Mouse (Mus musculus) liver, embryonic 15.5 days (tissue): ENCODE measurements at regions not wholly inside any gene's neighbourhood (a gene's known extent, or its start where the extent isn't known, plus 50 kb on each side); places are given as distances from the start of the nearest gene placed in this dataset.

Experiments used
- ATAC-seq: fragments of 200-750 bp; cut with Nextera tagmentation; 2 replicates; pipeline ENCODE4 v1.8.0; 2017; ENCODE audit warnings: moderate number of reproducible peaks, mild to moderate bottlenecking, moderate library complexity; ENCODE audit not compliant: insufficient read depth
- H3K27ac ChIP-seq: fragments of 300-500 bp; sonication (generic); replicated peaks from 2 replicates; pipeline ENCODE4 v1.5.1; 2015; ENCODE audit warnings: mild to moderate bottlenecking, inconsistent platforms
- H3K27me3 ChIP-seq: fragments of 300-500 bp; sonication (generic); 2 replicates; pipeline ENCODE4 v1.6.1; 2015; ENCODE audit warnings: mild to moderate bottlenecking, inconsistent platforms
- H3K36me3 ChIP-seq: fragments of 300-500 bp; sonication (generic); replicated peaks from 2 replicates; pipeline ENCODE4 v1.6.1; 2015; ENCODE audit warnings: moderate library complexity, mild to moderate bottlenecking, inconsistent platforms
- H3K4me1 ChIP-seq: fragments of 300-500 bp; sonication (generic); replicated peaks from 2 replicates; pipeline ENCODE4 v1.6.1; 2015; ENCODE audit warnings: inconsistent platforms
- H3K4me2 ChIP-seq: fragments of 300-500 bp; sonication (generic); 2 replicates; pipeline ENCODE4 v1.6.1; 2015; ENCODE audit warnings: moderate library complexity, mild to moderate bottlenecking, inconsistent platforms
- H3K4me3 ChIP-seq: fragments of 300-500 bp; sonication (generic); replicated peaks from 2 replicates; pipeline ENCODE4 v1.5.1; 2015; ENCODE audit warnings: mild to moderate bottlenecking, inconsistent platforms
- H3K9ac ChIP-seq: fragments of 300-500 bp; sonication (generic); 2 replicates; pipeline ENCODE4 v1.6.1; 2015; ENCODE audit warnings: moderate library complexity, mild to moderate bottlenecking, inconsistent platforms
- H3K9me3 ChIP-seq: fragments of 300-500 bp; sonication (generic); replicated peaks from 2 replicates; pipeline ENCODE4 v1.6.1; 2016; ENCODE audit warnings: inconsistent platforms
- WGBS: fragments of 180-500 bp; shearing (Covaris S2); methylation state at CpG from one replicate; pipeline ENCODE4 v1.1.7; 2015; ENCODE audit warnings: mixed read lengths; ENCODE audit not compliant: insufficient replicate concordance; 5-methylcytosine and 5-hydroxymethylcytosine counted together

DNA sequence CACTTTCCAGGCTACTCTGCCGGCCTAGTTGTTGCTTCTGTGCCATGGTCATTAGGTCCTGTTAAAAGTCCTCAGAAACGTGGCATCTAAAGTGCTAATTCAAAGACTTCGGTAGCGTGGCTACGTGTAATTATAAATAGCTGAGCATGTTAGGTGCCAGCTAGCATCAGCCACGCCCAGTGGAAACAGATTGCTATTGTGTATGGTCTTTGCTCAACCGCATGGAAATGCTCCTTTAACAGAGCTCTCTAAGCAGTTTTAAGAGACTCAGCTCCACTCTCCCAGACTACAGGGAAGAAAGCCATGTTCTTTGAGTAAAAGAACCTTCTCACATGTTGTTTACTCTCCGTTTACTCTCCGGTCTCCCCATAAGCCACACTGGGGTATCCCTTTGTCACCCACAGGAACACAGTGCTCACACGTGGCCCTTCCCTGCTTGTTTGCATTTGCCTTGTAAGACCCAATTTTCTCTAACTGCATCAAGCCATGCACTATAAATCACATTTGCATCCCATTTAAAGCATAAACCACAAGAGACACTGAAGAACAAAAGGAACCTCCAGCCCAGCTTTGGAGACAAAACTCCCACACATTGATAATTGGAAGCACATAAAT, 311.7 kb downstream of the Fgf10 start:
- 65% methylated on average over 10 of the region's 10 CpGs for WGBS

DNA sequence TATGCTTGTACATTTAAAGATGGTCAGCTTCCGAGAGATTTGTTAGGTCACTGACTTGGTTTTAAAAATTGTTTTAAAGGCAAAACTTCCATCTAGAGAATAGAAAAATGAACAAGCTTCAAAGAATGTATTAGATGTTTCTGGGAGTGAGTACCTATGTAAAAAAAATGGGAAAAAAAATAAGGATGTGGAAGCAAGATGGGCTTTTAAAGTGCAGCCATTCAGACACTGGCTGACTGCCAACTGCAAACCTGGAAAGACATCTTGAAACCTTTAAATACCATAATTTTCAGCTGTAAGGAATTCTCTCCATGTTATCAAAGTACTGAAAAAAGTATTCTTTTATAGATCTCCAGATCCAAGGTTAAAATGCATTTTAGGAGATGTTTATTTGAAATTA, 315.7 kb downstream of the Fgf10 start:
- H3K4me3 ChIP-seq, result no peak overlapping the region
- ATAC-seq, result no peak
- H3K36me3 ChIP-seq, result no peaks in the 10 kb centered on the region
- no peak overlapping the region for H3K9ac ChIP-seq
- no peaks in the 10 kb centered on the region for H3K27me3 ChIP-seq
- H3K27ac ChIP-seq, result no peak overlapping the region
- WGBS, result 58% methylated on average over 1 of the region's 1 CpGs
- H3K4me2 ChIP-seq, result no peak overlapping the region
- no peaks in the 10 kb centered on the region for H3K4me1 ChIP-seq
- H3K9me3 ChIP-seq, result no peaks in the 10 kb centered on the region

More for the DNA sequence above, 311.7 kb downstream of the Fgf10 start:
- Histone ChIP-seq H3K4me2 (no peak overlapping the region), H3K9ac (no peak overlapping the region), H3K4me3 (no peak overlapping the region), H3K27ac (no peak overlapping the region), H3K4me1 (no peaks in the 10 kb centered on the region), H3K36me3 (no peaks in the 10 kb centered on the region), H3K9me3 (no peaks in the 10 kb centered on the region), H3K27me3 (no peaks in the 10 kb centered on the region)
- no peak for ATAC-seq

DNA sequence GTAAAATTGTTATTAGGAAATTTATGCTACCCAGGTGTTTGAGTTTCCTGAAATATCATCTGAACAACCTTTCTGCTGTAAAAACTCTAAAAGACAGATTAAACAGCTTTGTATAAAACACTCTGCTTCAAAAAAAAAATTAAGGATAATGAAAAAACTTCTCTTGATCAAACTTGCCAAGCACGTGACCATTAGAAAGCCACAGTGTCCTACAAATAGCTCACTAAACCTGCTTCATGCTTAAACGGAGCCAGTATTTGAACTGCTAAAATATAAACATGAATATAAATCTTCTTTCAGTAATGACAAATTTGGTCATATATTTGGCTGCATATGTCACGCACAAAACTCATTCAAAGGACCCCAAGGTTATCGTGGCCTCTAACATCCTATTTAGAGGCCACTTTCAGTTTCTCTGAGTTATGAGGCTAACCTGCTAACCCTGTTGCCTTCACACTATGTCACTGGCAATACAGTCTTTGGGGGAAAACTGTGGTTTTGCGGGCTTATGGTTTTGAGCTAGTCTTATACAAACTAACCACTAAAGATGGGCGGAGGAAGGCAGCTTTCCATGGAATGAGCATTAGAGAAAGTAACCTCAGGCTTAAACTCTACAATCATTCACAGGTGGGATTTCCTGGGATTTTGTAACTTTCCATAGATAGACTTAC, 355.8 kb downstream of the Fgf10 start:
- H3K27me3 ChIP-seq, result no peaks in the 10 kb centered on the region
- no peak for ATAC-seq
- H3K9me3 ChIP-seq, result no peaks in the 10 kb centered on the region
- no peak overlapping the region for H3K4me3 ChIP-seq
- H3K27ac ChIP-seq, result no peak overlapping the region
- no peaks in the 10 kb centered on the region for H3K4me1 ChIP-seq
- no peaks in the 10 kb centered on the region for H3K36me3 ChIP-seq
- no peak overlapping the region for H3K9ac ChIP-seq
- no peak overlapping the region for H3K4me2 ChIP-seq
- WGBS, result 57% methylated on average over 6 of the region's 6 CpGs

DNA sequence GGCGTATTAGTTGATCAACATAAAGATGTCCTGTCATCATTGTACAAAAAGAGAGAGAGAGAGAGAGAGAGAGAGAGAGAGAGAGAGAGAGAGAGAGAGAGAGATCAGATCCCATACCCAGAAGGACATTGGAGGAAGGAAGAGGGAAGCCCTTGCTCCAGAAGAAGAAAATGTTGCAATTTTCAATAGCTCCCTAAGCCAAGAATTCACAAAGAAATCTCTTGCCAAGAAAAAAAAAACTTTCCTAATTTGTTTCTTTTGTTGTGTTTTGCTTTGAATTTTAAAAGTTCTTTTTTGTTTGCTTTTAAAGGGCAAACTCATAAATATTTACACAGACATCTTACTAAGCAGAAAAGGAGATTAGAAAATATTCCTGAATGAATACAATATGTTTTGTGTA, 370.0 kb downstream of the Fgf10 start:
- no peak for ATAC-seq
- Histone ChIP-seq H3K9me3 (no peaks in the 10 kb centered on the region), H3K4me2 (no peak overlapping the region), H3K9ac (no peak overlapping the region), H3K4me1 (no peaks in the 10 kb centered on the region), H3K27ac (no peak overlapping the region), H3K4me3 (no peak overlapping the region), H3K36me3 (no peaks in the 10 kb centered on the region), H3K27me3 (no peaks in the 10 kb centered on the region)
- 74% methylated on average over 1 of the region's 1 CpGs for WGBS

DNA sequence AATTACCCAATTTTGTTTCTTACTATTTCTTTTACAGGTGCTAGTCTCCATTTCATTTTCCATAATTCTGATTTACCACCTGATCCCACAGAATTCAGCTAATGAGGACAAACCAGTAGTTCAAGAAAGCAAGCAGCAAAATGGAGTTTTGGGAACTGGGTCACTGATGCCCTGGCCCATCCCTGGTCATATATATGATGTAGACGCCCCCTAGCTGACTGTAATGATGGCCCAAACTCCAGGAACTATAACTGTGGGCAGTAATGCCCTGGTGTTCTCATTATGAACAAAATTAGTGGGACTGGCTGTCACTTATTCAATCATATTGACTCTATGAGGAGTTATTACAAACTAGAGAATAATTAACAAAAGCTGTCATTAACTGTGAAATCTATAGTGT, 375.5 kb downstream of the Fgf10 start:
- Histone ChIP-seq H3K36me3 (no peaks in the 10 kb centered on the region), H3K4me2 (no peak overlapping the region), H3K4me3 (no peak overlapping the region), H3K27ac (no peak overlapping the region), H3K4me1 (no peaks in the 10 kb centered on the region), H3K9ac (no peak overlapping the region), H3K9me3 (no peaks in the 10 kb centered on the region), H3K27me3 (no peaks in the 10 kb centered on the region)
- 53% methylated on average over 1 of the region's 1 CpGs for WGBS
- no peak for ATAC-seq

DNA sequence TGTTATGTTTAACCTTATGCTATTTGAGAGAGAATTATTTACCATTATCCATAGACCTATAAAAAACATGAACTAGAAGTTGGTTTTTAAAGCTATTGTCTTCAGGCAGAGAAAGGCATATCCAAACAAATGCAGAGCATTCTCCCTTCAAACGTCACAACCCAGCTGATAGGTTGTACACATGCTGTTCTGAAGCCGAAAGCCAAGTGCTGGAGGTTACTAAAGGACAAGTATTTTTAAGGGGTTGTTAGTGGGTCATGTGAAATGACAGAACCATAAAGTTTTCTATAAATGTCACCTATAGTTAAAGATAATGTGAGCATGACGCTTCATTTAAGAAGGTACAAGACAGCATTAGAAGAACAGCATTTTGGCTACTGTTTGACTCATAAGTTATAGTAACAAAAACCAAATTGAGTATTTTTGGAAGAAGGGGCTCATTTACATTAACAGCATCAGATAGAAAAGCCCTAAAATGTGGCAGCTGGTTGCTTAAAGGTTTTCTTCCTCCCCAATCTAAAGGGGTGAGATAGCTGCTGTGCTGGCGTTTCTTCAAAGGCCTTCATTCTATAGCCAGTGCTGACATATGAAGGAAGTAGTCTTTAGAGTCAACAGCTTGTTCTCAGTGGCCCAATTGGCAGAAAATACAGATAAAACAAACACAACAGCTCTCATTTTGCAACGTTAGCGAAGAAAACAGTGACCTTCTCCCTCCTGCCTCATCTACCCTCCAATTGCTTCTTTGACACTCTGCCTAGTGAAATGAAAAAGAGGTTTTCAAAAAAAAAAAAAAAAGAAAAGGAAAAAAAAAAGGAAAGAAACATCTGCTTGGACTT, 359.4 kb upstream of the Paip1 start:
- WGBS, result 63% methylated on average over 6 of the region's 6 CpGs
- no peak for ATAC-seq

DNA sequence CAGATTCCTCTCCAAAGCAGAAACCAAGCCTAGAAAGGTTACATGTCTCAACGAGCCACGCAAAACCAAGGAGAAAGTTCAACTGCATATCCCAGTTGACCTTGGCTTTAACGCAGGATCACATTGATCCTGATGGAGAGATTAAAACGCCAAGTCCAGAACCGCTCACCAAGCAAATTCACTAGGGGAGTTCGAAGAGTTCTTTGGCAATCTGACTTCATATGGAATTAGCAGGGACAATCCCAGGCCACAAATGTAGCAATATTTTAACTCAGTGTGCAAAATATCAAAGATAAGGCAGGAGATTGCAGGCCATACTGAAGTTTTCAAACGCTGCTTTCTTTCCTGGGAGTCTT, 358.8 kb upstream of the Paip1 start:
- ATAC-seq, result no peak
- 59% methylated on average over 7 of the region's 7 CpGs for WGBS
- Histone ChIP-seq H3K9me3 (no peaks in the 10 kb centered on the region), H3K27ac (no peak overlapping the region), H3K27me3 (no peaks in the 10 kb centered on the region), H3K36me3 (no peaks in the 10 kb centered on the region), H3K4me3 (no peak overlapping the region), H3K9ac (no peak overlapping the region), H3K4me1 (no peaks in the 10 kb centered on the region), H3K4me2 (no peak overlapping the region)

More for the DNA sequence above, 359.4 kb upstream of the Paip1 start:
- Histone ChIP-seq H3K4me3 (no peak overlapping the region), H3K27ac (no peak overlapping the region), H3K27me3 (no peaks in the 10 kb centered on the region), H3K9me3 (no peaks in the 10 kb centered on the region), H3K36me3 (no peaks in the 10 kb centered on the region), H3K4me2 (no peak overlapping the region), H3K4me1 (no peaks in the 10 kb centered on the region), H3K9ac (no peak overlapping the region)

DNA sequence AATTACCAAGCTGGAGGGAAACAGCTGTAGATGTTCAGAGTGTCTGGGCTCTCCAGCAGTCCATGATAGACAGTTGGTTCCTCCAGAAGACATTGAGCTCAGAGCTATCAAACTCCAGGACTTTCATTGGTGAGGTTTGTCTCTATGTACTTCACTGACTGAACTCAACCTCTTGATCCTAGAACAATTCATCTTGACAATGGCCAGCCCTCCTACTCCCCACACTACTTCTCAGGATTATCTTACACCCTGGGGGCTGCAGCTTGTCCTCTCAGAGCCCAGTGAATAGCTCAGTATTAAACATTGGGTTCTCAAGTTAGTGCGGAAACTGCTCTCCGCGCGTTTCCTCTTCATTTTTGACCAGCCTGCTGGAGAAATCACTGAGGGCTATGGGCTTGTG, 349.2 kb upstream of the Paip1 start:
- no peaks in the 10 kb centered on the region for H3K9me3 ChIP-seq
- no peak overlapping the region for H3K9ac ChIP-seq
- 86% methylated on average over 4 of the region's 4 CpGs for WGBS
- no peaks in the 10 kb centered on the region for H3K36me3 ChIP-seq
- H3K4me3 ChIP-seq, result no peak overlapping the region
- H3K4me2 ChIP-seq, result no peak overlapping the region
- H3K4me1 ChIP-seq, result no peaks in the 10 kb centered on the region
- ATAC-seq, result no peak
- no peaks in the 10 kb centered on the region for H3K27me3 ChIP-seq
- no peak overlapping the region for H3K27ac ChIP-seq

DNA sequence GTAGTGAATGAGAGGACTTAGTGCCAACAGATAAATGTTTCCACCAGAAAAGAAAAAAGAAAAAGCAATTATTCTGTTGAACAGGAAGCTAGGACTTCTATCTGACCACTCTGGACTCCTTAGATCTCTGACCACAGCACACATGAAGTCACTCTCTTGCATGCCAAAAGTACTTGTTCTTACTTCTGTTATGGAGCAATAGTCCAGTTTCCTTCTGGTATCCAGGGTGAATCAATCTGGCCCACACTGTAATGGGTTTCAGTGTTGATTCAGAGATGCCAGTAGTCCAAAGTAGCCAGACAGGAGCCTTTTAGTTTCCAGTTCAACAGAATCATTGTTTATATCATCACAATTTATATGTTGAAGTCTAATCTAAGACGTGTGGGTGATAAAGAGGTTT, 346.7 kb upstream of the Paip1 start:
- Histone ChIP-seq H3K9me3 (no peaks in the 10 kb centered on the region), H3K4me1 (no peaks in the 10 kb centered on the region), H3K4me2 (no peak overlapping the region), H3K36me3 (no peaks in the 10 kb centered on the region), H3K27ac (no peak overlapping the region), H3K4me3 (no peak overlapping the region), H3K9ac (no peak overlapping the region), H3K27me3 (no peaks in the 10 kb centered on the region)
- no peak for ATAC-seq
- WGBS, result 25% methylated on average over 1 of the region's 1 CpGs

DNA sequence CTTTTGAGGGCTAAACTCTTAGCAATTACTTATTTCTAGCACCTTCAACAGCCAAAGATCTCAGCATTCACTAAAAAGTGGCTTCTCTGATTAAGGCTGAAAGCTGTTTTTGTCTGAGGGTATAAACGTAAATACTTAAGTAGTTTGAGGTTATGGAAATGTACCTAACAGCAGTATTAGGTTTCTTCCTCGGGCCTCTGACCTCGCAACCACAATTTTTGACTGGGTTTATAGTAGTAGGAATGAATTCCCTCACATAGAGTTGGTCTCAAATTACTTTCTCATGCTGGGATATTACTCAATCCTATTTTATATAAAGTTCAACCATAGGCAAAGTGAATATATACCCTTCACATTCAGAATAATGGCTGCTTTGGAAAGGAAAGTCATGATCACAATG, 310.5 kb upstream of the Paip1 start:
- WGBS, result 62% methylated on average over 3 of the region's 3 CpGs
- H3K9ac ChIP-seq, result no peak overlapping the region
- no peaks in the 10 kb centered on the region for H3K36me3 ChIP-seq
- no peaks in the 10 kb centered on the region for H3K4me1 ChIP-seq
- H3K4me2 ChIP-seq, result no peak overlapping the region
- no peak for ATAC-seq
- no peak overlapping the region for H3K4me3 ChIP-seq
- no peaks in the 10 kb centered on the region for H3K27me3 ChIP-seq
- no peak overlapping the region for H3K27ac ChIP-seq
- H3K9me3 ChIP-seq, result no peaks in the 10 kb centered on the region

DNA sequence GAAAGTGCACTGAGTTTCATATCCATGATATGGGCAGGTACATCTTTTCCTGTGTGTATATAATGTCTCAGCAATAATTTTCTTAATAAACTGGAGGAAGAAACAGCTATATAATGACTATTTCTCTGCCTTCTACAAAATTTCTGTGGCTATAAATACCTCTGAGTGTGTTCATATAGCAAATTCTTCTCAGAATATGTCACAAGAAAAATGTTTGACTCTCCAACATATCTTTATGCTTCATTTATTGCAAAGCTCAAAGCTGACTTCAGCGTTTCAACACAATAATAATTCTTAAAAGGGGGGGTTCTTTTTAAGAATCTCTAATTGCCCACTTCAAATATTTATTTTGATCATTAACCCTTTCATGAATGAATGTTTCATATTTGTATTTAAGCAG, 310.0 kb upstream of the Paip1 start:
- no peak overlapping the region for H3K9ac ChIP-seq
- no peak overlapping the region for H3K27ac ChIP-seq
- no peak overlapping the region for H3K4me2 ChIP-seq
- 49% methylated on average over 1 of the region's 1 CpGs for WGBS
- no peaks in the 10 kb centered on the region for H3K27me3 ChIP-seq
- no peaks in the 10 kb centered on the region for H3K9me3 ChIP-seq
- H3K4me1 ChIP-seq, result no peaks in the 10 kb centered on the region
- no peaks in the 10 kb centered on the region for H3K36me3 ChIP-seq
- H3K4me3 ChIP-seq, result no peak overlapping the region
- no peak for ATAC-seq
